In genomic region chr9:32271896-32272444, GRCm38 (mm10) we compare ENCODE assay signal across 8 mouse cellular contexts.
A peak's percentile ranks its signal among the peaks of the same experiment; 100 is the strongest.
DNase-seq lines count a peak whose midpoint lies in the region; ATAC-seq lines count a peak whose summit lies in the region.

No protein-coding gene starts in this region.

- H3K27me3 ChIP-seq in lung, embryonic 16.5 days (ENCODE audit: control insufficient read depth, insufficient read depth, low read depth, low read length) = no peaks in the 10 kb centered on the region

- H3K4me3 ChIP-seq in lung, embryonic 16.5 days (ENCODE audit: low read length) = no peak overlapping the region

- H3K27ac ChIP-seq in lung, embryonic 16.5 days (ENCODE audit: low read length) = no peak overlapping the region

- WGBS in large intestine, adult 2 months = 12% methylated on average over 5 of the region's 5 CpGs
- WGBS in lung, embryonic 16.5 days = 9% methylated on average over 5 of the region's 5 CpGs

- no peak overlapping the region for H3K9ac ChIP-seq in lung, embryonic 16.5 days (ENCODE audit: low read length)

- H3K9me3 ChIP-seq in lung, embryonic 16.5 days (ENCODE audit: control insufficient read depth, low read length) = no peaks in the 10 kb centered on the region

- peak; percentile 14 to 20 for DNase-seq in CD8-positive naive resting alpha-beta T cell, adult 2 months (ENCODE audit: low read depth in 2 of 2, low spot score in 2 of 2)
- peak; percentile 39 to 62 for DNase-seq in adrenal gland, adult 18-20 months (ENCODE audit: low spot score in 2 of 2)
- DNase-seq in embryo, embryonic 11 days = peak; percentile 89
- DNase-seq in heart, postnatal 10 days = peak; percentile 84 to 90
- peak; percentile 50 for DNase-seq in large intestine, adult 2 months (ENCODE audit: low read depth, low spot score)
- DNase-seq in ovary, postnatal 36 days (ENCODE audit: low spot score) = peak; percentile 33
- DNase-seq in thymus, postnatal 14 days = peak; percentile 66

- H3K4me1 ChIP-seq in lung, embryonic 16.5 days (replicated peaks; ENCODE audit: control insufficient read depth, insufficient read depth, low read length) = no peaks in the 10 kb centered on the region

- peak; percentile 71; the same call in 1 of the 2 replicates for ATAC-seq in lung, embryonic 16.5 days (ENCODE audit: low read depth)

- no peaks in the 10 kb centered on the region for H3K36me3 ChIP-seq in lung, embryonic 16.5 days (ENCODE audit: control insufficient read depth, insufficient read depth, low read length)

- H3K4me2 ChIP-seq in lung, embryonic 16.5 days (ENCODE audit: low read depth, low read length) = no peak overlapping the region

- intact Hi-C loops in heart, postnatal 10 days (cut with DNase I) = loop anchor here (1.0 to 10.0 kb wide), 4 partner anchors 78 to 975 kb away; no protein-coding TSS in a partner anchor

Comparison
In these comparisons a context has a peak if more than half of its experiments do, and no peak if none do; other contexts are left out.
1. DNase-seq: peak in every context shown above with its lines; median percentile 89 in embryo, embryonic 11 days; 87 in heart, postnatal 10 days; 66 in thymus, postnatal 14 days; 50 in adrenal gland, adult 18-20 months; 50 in large intestine, adult 2 months; 33 in ovary, postnatal 36 days; 17 in CD8-positive naive resting alpha-beta T cell, adult 2 months.